Mouse (Mus musculus) liver, embryonic 12.5 days (tissue): ENCODE data around the gene Prkci. TPM values are rescaled to one million over a fixed set of nuclear protein-coding genes. Genes with fewer than 3 reads are reported as not detected.

Experiments used
- ATAC-seq: fragments of 200-750 bp; cut with Nextera tagmentation; 2 replicates; pipeline ENCODE4 v1.8.0; 2017; ENCODE audit warnings: moderate number of reproducible peaks, mild to moderate bottlenecking, moderate library complexity
- H3K27ac ChIP-seq: fragments of 300-500 bp; sonication (generic); 2 replicates; pipeline ENCODE4 v1.5.1; 2016; ENCODE audit warnings: mild to moderate bottlenecking
- H3K27me3 ChIP-seq: fragments of 300-500 bp; sonication (generic); replicated peaks from 2 replicates; pipeline ENCODE4 v1.6.1; 2016; ENCODE audit warnings: mild to moderate bottlenecking, moderate library complexity
- H3K36me3 ChIP-seq: fragments of 300-500 bp; sonication (generic); 2 replicates; pipeline ENCODE4 v1.6.1; 2016; ENCODE audit warnings: mild to moderate bottlenecking, moderate library complexity
- H3K4me1 ChIP-seq: fragments of 300-500 bp; sonication (generic); 2 replicates; pipeline ENCODE4 v1.6.1; 2016
- H3K4me2 ChIP-seq: fragments of 300-500 bp; sonication (generic); 2 replicates; pipeline ENCODE4 v1.6.1; 2016; ENCODE audit warnings: mild to moderate bottlenecking, moderate library complexity
- H3K4me3 ChIP-seq: fragments of 300-500 bp; sonication (generic); 2 replicates; pipeline ENCODE4 v1.5.1; 2016; ENCODE audit warnings: mild to moderate bottlenecking, moderate library complexity
- H3K9ac ChIP-seq: fragments of 300-500 bp; sonication (generic); 2 replicates; pipeline ENCODE4 v1.6.1; 2016; ENCODE audit warnings: mild to moderate bottlenecking, moderate library complexity
- H3K9me3 ChIP-seq: fragments of 300-500 bp; sonication (generic); replicated peaks from 2 replicates; pipeline ENCODE4 v1.6.1; 2016; ENCODE audit warnings: mild to moderate bottlenecking, moderate library complexity
- WGBS: fragments of 180-500 bp; shearing (Covaris S2); methylation state at CpG from one replicate; pipeline ENCODE4 v1.1.7; 2016; ENCODE audit not compliant: insufficient replicate concordance; 5-methylcytosine and 5-hydroxymethylcytosine counted together
- polyA plus RNA-seq: library from polyadenylated mRNA; unstranded; fragments of >200 nt; fragmentation: Nextera tagmentation; extraction: Ambion mirVana; gene quantifications from 2 replicates; pipeline ENCODE4 v1.2.1, GENCODE M21; 2016

Prkci gene
- polyA plus RNA-seq, 1 experiment from 2014 or later = 12.5 TPM

GRCm38 (mm10) chr3:30999401-31000017 is 4.0 kb downstream of the Prkci start:
- H3K36me3 ChIP-seq = no peaks in the 10 kb centered on the region
- H3K4me2 ChIP-seq = no peak overlapping the region
- no peak overlapping the region for H3K27ac ChIP-seq
- WGBS = 70% methylated on average over 10 of the region's 10 CpGs
- no peak for ATAC-seq
- H3K9ac ChIP-seq = no peak overlapping the region
- no peaks in the 10 kb centered on the region for H3K9me3 ChIP-seq
- peaks cover 33% of the 10 kb centered on the region for H3K4me1 ChIP-seq
- no peak overlapping the region for H3K4me3 ChIP-seq
- no peaks in the 10 kb centered on the region for H3K27me3 ChIP-seq

- Histone ChIP-seq H3K4me2 (no peak overlapping the region), H3K4me1 (peaks cover 29% of the 10 kb centered on the region), H3K9ac (no peak overlapping the region), H3K4me3 (no peak overlapping the region), H3K27ac (0 out of 2 replicates have a peak overlapping the region, but pooled peaks have one; percentile 14), H3K9me3 (no peaks in the 10 kb centered on the region), H3K36me3 (no peaks in the 10 kb centered on the region), H3K27me3 (no peaks in the 10 kb centered on the region)
- no peak for ATAC-seq
- WGBS = 33% methylated on average over 4 of the region's 4 CpGs
Observed at GRCm38 (mm10) chr3:31000018-31000407, 4.5 kb downstream of the Prkci start.

- Histone ChIP-seq H3K4me3 (no peak overlapping the region), H3K27ac (no peak overlapping the region), H3K4me1 (peaks cover 25% of the 10 kb centered on the region), H3K9ac (no peak overlapping the region), H3K27me3 (no peaks in the 10 kb centered on the region), H3K9me3 (no peaks in the 10 kb centered on the region), H3K4me2 (no peak overlapping the region), H3K36me3 (no peaks in the 10 kb centered on the region)
- 56% methylated on average over 3 of the region's 3 CpGs for WGBS
- ATAC-seq = no peak
Observed at GRCm38 (mm10) chr3:31001048-31001676, 5.6 kb downstream of the Prkci start.

GRCm38 (mm10) chr3:31004320-31005209 is 9.0 kb downstream of the Prkci start:
- Histone ChIP-seq H3K4me1 (peaks cover 12% of the 10 kb centered on the region; the same call in 1 of the 2 replicates), H3K9me3 (no peaks in the 10 kb centered on the region), H3K36me3 (no peaks in the 10 kb centered on the region), H3K9ac (no peak overlapping the region), H3K27me3 (no peaks in the 10 kb centered on the region), H3K27ac (no peak overlapping the region), H3K4me2 (no peak overlapping the region), H3K4me3 (no peak overlapping the region)
- WGBS = 69% methylated on average over 6 of the region's 6 CpGs
- no peak; the same call in 1 of the 2 replicates for ATAC-seq

- Histone ChIP-seq H3K27me3 (no peaks in the 10 kb centered on the region), H3K4me3 (no peak overlapping the region), H3K9me3 (no peaks in the 10 kb centered on the region), H3K4me1 (0 out of 2 replicates have a peak, but pooled peaks cover 3% of the 10 kb centered on the region), H3K9ac (no peak overlapping the region), H3K27ac (no peak overlapping the region), H3K4me2 (no peak overlapping the region), H3K36me3 (no peaks in the 10 kb centered on the region; the same call in 1 of the 2 replicates)
- ATAC-seq = no peak
- WGBS = 78% methylated on average over 2 of the region's 2 CpGs
Observed at GRCm38 (mm10) chr3:31014374-31014773, 18.8 kb downstream of the Prkci start.

GRCm38 (mm10) chr3:31015682-31016443 is 20.3 kb downstream of the Prkci start:
- H3K36me3 ChIP-seq = peaks cover 7% of the 10 kb centered on the region; the same call in 1 of the 2 replicates
- H3K4me1 ChIP-seq = 0 out of 2 replicates have a peak, but pooled peaks cover 3% of the 10 kb centered on the region
- H3K4me3 ChIP-seq = no peak overlapping the region
- H3K9ac ChIP-seq = no peak overlapping the region
- H3K9me3 ChIP-seq = no peaks in the 10 kb centered on the region
- no peak for ATAC-seq
- WGBS = 78% methylated on average over 10 of the region's 10 CpGs
- no peak overlapping the region for H3K27ac ChIP-seq
- no peak overlapping the region for H3K4me2 ChIP-seq
- no peaks in the 10 kb centered on the region for H3K27me3 ChIP-seq

GRCm38 (mm10) chr3:31016594-31017196 is 21.1 kb downstream of the Prkci start:
- ATAC-seq = no peak
- Histone ChIP-seq H3K36me3 (peaks cover 7% of the 10 kb centered on the region; the same call in 1 of the 2 replicates), H3K9ac (no peak overlapping the region), H3K4me1 (0 out of 2 replicates have a peak, but pooled peaks cover 3% of the 10 kb centered on the region), H3K9me3 (no peaks in the 10 kb centered on the region), H3K27me3 (no peaks in the 10 kb centered on the region), H3K27ac (no peak overlapping the region), H3K4me2 (no peak overlapping the region), H3K4me3 (no peak overlapping the region)
- 58% methylated on average over 9 of the region's 9 CpGs for WGBS

- H3K4me3 ChIP-seq = no peak overlapping the region
- ATAC-seq = no peak
- H3K9ac ChIP-seq = no peak overlapping the region
- no peaks in the 10 kb centered on the region for H3K27me3 ChIP-seq
- H3K36me3 ChIP-seq = peaks cover 7% of the 10 kb centered on the region; the same call in 1 of the 2 replicates
- 41% methylated on average over 4 of the region's 4 CpGs for WGBS
- H3K9me3 ChIP-seq = no peaks in the 10 kb centered on the region
- 0 out of 2 replicates have a peak, but pooled peaks cover 3% of the 10 kb centered on the region for H3K4me1 ChIP-seq
- H3K27ac ChIP-seq = no peak overlapping the region
- no peak overlapping the region for H3K4me2 ChIP-seq
Observed at GRCm38 (mm10) chr3:31017652-31018051, 22.1 kb downstream of the Prkci start.

GRCm38 (mm10) chr3:31019287-31019686 is 23.7 kb downstream of the Prkci start:
- H3K27ac ChIP-seq = no peak overlapping the region
- 58% methylated on average over 1 of the region's 1 CpGs for WGBS
- H3K4me2 ChIP-seq = no peak overlapping the region
- H3K36me3 ChIP-seq = peaks cover 7% of the 10 kb centered on the region; the same call in 1 of the 2 replicates
- ATAC-seq = no peak
- H3K4me1 ChIP-seq = 0 out of 2 replicates have a peak, but pooled peaks cover 3% of the 10 kb centered on the region
- H3K9ac ChIP-seq = no peak overlapping the region
- H3K27me3 ChIP-seq = no peaks in the 10 kb centered on the region
- H3K4me3 ChIP-seq = no peak overlapping the region
- H3K9me3 ChIP-seq = no peaks in the 10 kb centered on the region

- no peak overlapping the region for H3K4me3 ChIP-seq
- ATAC-seq = no peak
- H3K4me2 ChIP-seq = no peak overlapping the region
- H3K27me3 ChIP-seq = no peaks in the 10 kb centered on the region
- H3K9ac ChIP-seq = no peak overlapping the region
- H3K9me3 ChIP-seq = no peaks in the 10 kb centered on the region
- 0 out of 2 replicates have a peak, but pooled peaks cover 3% of the 10 kb centered on the region for H3K4me1 ChIP-seq
- peaks cover 7% of the 10 kb centered on the region; the same call in 1 of the 2 replicates for H3K36me3 ChIP-seq
- 83% methylated on average over 5 of the region's 5 CpGs for WGBS
- H3K27ac ChIP-seq = no peak overlapping the region
Observed at GRCm38 (mm10) chr3:31019793-31020447, 24.4 kb downstream of the Prkci start.
